Mouse (Mus musculus) kidney, adult 2 months (tissue): ENCODE data around the gene Mgam.

Experiments
- CTCF ChIP-seq: fragments of 200-500 bp; conservative IDR thresholded peaks from 2 replicates; pipeline ENCODE4 v1.5.1; 2011; ENCODE audit warnings: low read depth, mild to moderate bottlenecking, control low read depth, low read length, moderate library complexity, mixed read lengths; ENCODE audit not compliant: insufficient read depth, insufficient read length
- POLR2A ChIP-seq: fragments of 200-500 bp; IDR thresholded peaks from one replicate; pipeline ENCODE4 v1.6.1; 2011; ENCODE audit warnings: low read depth, low read length, control low read depth

- TF ChIP-seq POLR2A (no peak), CTCF (no peak)
Measured at GRCm38 (mm10) chr6:40640710-40641538, 12.3 kb downstream of the Mgam start.
